Mouse (Mus musculus): ENCODE data around the gene Prcd.

Gene Prcd

GRCm38 (mm10) chr11:116653234-116653633, at the start of gene Prcd:
Gene Prcd, plus strand, starts transcription at chr11:116653534.
- no peak for DNase-seq

GRCm38 (mm10) chr11:116604097-116604496, 49.2 kb upstream of the Prcd start:
- DNase-seq = no peak

- peak; percentile 46 to 47 for DNase-seq
Measured at GRCm38 (mm10) chr11:116607717-116608116, 45.6 kb upstream of the Prcd start.

- no peak for DNase-seq
Measured at GRCm38 (mm10) chr11:116609965-116610630, 43.2 kb upstream of the Prcd start.

GRCm38 (mm10) chr11:116611168-116611567, 42.2 kb upstream of the Prcd start:
- DNase-seq = peak; percentile 65 to 66

GRCm38 (mm10) chr11:116611883-116612282, 41.5 kb upstream of the Prcd start:
- DNase-seq = peak; percentile 36 to 37

- DNase-seq = no peak
Measured at GRCm38 (mm10) chr11:116612554-116612953, 40.8 kb upstream of the Prcd start.

GRCm38 (mm10) chr11:116613234-116613633, 40.1 kb upstream of the Prcd start:
- DNase-seq = no peak

GRCm38 (mm10) chr11:116615735-116616437, 37.4 kb upstream of the Prcd start:
- DNase-seq = peak; percentile 55 to 58

GRCm38 (mm10) chr11:116616438-116617118, 36.8 kb upstream of the Prcd start:
- DNase-seq = peak; percentile 55 to 58

- DNase-seq = no peak
Measured at GRCm38 (mm10) chr11:116617641-116618040, 35.7 kb upstream of the Prcd start.

GRCm38 (mm10) chr11:116618666-116619065, 34.7 kb upstream of the Prcd start:
- no peak for DNase-seq

GRCm38 (mm10) chr11:116619156-116619555, 34.2 kb upstream of the Prcd start:
- no peak for DNase-seq

GRCm38 (mm10) chr11:116619561-116619960, 33.8 kb upstream of the Prcd start:
- DNase-seq = no peak

GRCm38 (mm10) chr11:116620073-116620472, 33.3 kb upstream of the Prcd start:
- DNase-seq = no peak

GRCm38 (mm10) chr11:116620559-116621253, 32.6 kb upstream of the Prcd start:
- no peak for DNase-seq

- no peak for DNase-seq
Measured at GRCm38 (mm10) chr11:116621258-116621704, 32.1 kb upstream of the Prcd start.

GRCm38 (mm10) chr11:116623281-116624124, 29.8 kb upstream of the Prcd start:
- peak; percentile 32 to 33 for DNase-seq

- peak; percentile 95 to 96 for DNase-seq
Measured at GRCm38 (mm10) chr11:116624131-116624832, 29.1 kb upstream of the Prcd start.

GRCm38 (mm10) chr11:116625081-116626000, 28.0 kb upstream of the Prcd start:
- peak; percentile 89 to 90 for DNase-seq

Measured in B cell, adult 2 months (primary cell).